Mouse (Mus musculus) CH12.LX (cell line): ENCODE results near the gene Creb3l2.

ENCODE experiments used
- EP300 ChIP-seq: IDR thresholded peaks from 2 replicates; pipeline ENCODE4 v1.6.1; 2011; ENCODE audit warnings: low read length, improper control_type of control experiment
- MAZ ChIP-seq: IDR thresholded peaks from 2 replicates; pipeline ENCODE4 v1.6.1; 2012; ENCODE audit warnings: low read depth, mild to moderate bottlenecking, inconsistent platforms, low read length, improper control_type of control experiment, moderate library complexity
- ZC3H11A ChIP-seq: IDR thresholded peaks from 2 replicates; pipeline ENCODE4 v1.6.1; 2012; ENCODE audit warnings: low read depth, mild to moderate bottlenecking, inconsistent platforms, low read length, improper control_type of control experiment

GRCm38 (mm10) chr6:37401928-37402327, 40.0 kb downstream of the Creb3l2 start:
- TF ChIP-seq MAZ: no peak
- TF ChIP-seq ZC3H11A: no peak
- no peak for TF ChIP-seq EP300
